Mouse (Mus musculus) cerebellum, adult 11 months (tissue): Measurements from ENCODE around the gene Gtf2h4.

Experiments
- DNase-seq: peaks from one replicate; pipeline ENCODE4 v3.0.0; 2022

Gtf2h4 gene

GRCm38 (mm10) chr17:35635699-35636111 lies 37.8 kb downstream of the Gtf2h4 start:
- DNase-seq: peak; percentile 69

DNA sequence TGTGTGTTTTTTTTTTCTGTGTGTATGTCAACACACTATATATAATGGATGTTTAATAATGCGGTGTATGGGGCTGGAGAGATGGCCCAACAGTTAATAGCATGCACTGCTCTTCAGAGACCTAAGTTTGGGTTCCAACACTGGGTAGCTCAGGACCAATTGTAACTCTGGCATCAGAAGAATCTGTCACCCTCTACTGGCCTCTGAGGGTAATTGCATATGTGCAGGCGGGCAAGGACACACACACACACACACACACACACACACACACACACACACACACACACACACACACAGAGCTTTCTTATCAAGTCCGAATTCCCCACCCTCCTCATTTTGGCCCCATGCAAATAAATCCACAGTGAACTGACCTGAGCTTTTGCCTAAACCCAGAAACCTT lies 38.3 kb downstream of the Gtf2h4 start:
- no peak for DNase-seq

DNA sequence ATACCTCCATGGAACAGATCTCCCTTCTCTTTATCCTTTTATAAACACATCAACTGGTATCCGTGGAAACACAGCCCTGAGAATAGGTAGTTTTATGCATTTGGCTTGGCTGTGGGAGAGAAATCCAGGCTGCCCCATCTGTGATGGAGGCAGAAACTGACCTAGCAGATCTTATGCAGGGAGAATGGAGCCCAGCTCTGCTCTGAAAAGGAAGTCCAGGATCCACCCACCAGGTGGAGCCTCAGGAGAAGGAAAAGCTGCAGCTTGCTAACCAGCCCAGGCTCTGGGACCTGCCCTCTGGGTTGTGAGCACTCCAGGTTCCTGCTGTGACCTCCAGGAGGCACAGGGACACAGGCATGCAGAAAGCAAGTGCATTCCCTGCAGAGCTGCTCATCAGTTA lies 39.5 kb downstream of the Gtf2h4 start:
- no peak for DNase-seq

DNA sequence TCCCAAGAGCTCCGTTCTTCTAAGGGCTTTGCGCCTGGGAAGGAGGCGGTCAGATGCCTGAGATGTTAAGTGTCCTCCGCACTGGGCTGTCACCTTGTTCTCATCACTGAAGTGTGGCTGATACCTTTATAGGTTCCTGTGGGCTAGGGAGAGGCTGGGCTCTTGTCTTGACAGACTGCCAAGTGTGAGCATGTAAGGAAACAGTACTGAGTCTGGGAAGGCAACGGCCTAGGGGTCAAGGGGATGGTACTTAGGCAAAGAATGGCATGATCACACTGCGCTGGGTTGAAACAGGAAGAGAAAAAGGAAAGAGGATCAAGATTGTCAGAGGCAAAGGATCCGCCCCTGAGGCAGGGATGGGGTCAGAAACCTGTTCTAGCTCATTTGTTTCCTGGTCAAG lies 47.0 kb downstream of the Gtf2h4 start, which contains the start of gene Gm9573:
Gm9573 (minus strand) TSS at position 101 of the 400 bp plus-strand sequence.
- DNase-seq: no peak
